Mouse (Mus musculus) forebrain, embryonic 10.5 days (tissue): ENCODE data around the gene Nmur2. TPM values are rescaled to one million over a fixed set of nuclear protein-coding genes. Genes with fewer than 3 reads are reported as not detected.

ENCODE experiments used
- DNase-seq: peaks from one replicate; pipeline ENCODE4 v3.0.0-alpha.2; 2017; ENCODE audit warnings: low spot score; ENCODE audit errors: extremely low spot score
- H3K27ac ChIP-seq: fragments of 300-500 bp; sonication (generic); 2 replicates; pipeline ENCODE4 v1.5.1; 2016; ENCODE audit warnings: mild to moderate bottlenecking
- H3K27me3 ChIP-seq: fragments of 300-500 bp; sonication (generic); 2 replicates; pipeline ENCODE4 v1.6.1; 2016; ENCODE audit warnings: mild to moderate bottlenecking; ENCODE audit not compliant: poor library complexity, severe bottlenecking
- H3K36me3 ChIP-seq: fragments of 300-500 bp; sonication (generic); replicated peaks from 2 replicates; pipeline ENCODE4 v1.6.1; 2016; ENCODE audit warnings: mild to moderate bottlenecking, moderate library complexity
- H3K4me1 ChIP-seq: fragments of 300-500 bp; sonication (generic); 2 replicates; pipeline ENCODE4 v1.6.1; 2016
- H3K4me3 ChIP-seq: fragments of 300-500 bp; sonication (generic); 2 replicates; pipeline ENCODE4 v1.5.1; 2016; ENCODE audit warnings: mild to moderate bottlenecking, moderate library complexity
- H3K9me3 ChIP-seq: fragments of 300-500 bp; sonication (generic); 2 replicates; pipeline ENCODE4 v1.6.1; 2016; ENCODE audit warnings: mild to moderate bottlenecking, moderate library complexity
- WGBS: fragments of 180-500 bp; shearing (Covaris S2); methylation state at CpG from one replicate; pipeline ENCODE4 v1.1.7; 2016; 5-methylcytosine and 5-hydroxymethylcytosine counted together
- polyA plus RNA-seq: library from polyadenylated mRNA; unstranded; fragments of >200 nt; fragmentation: Nextera tagmentation; extraction: Ambion mirVana; gene quantifications from 2 replicates; pipeline ENCODE4 v1.2.1, GENCODE M21; 2016

The Nmur2 gene
- not detected in 2 replicates for polyA plus RNA-seq

- Histone ChIP-seq H3K4me3 (peak within 1 kb of the TSS; percentile 19), H3K9me3 (no peaks in the 10 kb centered on the region), H3K36me3 (no peaks in the 10 kb centered on the region), H3K4me1 (peaks cover 10% of the 10 kb centered on the region), H3K27me3 (no peaks in the 10 kb centered on the region), H3K27ac (peak within 1 kb of the TSS; percentile 56; the same call in 1 of the 2 replicates)
- DNase-seq = peak; percentile 40
- 2% methylated on average over 6 of the region's 6 CpGs for WGBS
Observed at GRCm38 (mm10) chr11:56040917-56041316, at the start of gene Nmur2. Nmur2 (minus strand) TSS chr11:56041010.

DNA sequence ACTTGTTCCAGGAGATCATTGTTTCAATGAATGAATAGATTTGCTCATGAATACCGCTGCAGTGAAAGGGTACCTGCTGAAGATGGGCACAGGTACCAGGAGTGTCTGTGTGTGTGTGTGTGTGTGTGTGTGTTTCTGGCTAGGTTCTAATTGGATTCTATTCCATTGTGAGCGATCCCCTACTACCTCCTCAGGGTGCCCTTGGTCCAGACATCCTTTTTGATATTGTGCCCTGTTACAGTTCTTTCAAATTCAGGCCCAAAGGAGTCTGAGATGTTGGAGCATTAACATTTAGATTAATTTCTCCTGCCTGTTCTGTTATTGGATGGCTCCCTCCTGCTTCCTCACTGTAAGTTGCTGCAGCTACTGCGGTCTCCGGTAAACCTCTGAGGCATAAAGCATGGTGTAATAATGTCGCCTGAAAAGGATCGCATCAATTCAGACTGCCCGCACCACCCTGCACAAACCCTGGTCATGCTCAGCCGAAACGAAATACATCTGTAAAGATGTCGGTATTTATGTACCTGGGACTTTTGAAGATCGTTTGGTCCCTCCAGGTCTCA is 48.4 kb upstream of the Nmur2 start:
- H3K4me1 ChIP-seq = 0 out of 2 replicates have a peak, but pooled peaks cover 4% of the 10 kb centered on the region
- H3K36me3 ChIP-seq = no peaks in the 10 kb centered on the region
- no peak overlapping the region for H3K27ac ChIP-seq
- no peaks in the 10 kb centered on the region for H3K27me3 ChIP-seq
- DNase-seq = no peak
- no peaks in the 10 kb centered on the region for H3K9me3 ChIP-seq
- H3K4me3 ChIP-seq = no peak overlapping the region
- WGBS = 93% methylated on average over 11 of the region's 11 CpGs

GRCm38 (mm10) chr11:56072131-56072530 is 31.3 kb upstream of the Nmur2 start:
- Histone ChIP-seq H3K9me3 (no peaks in the 10 kb centered on the region), H3K27ac (no peak overlapping the region), H3K27me3 (no peaks in the 10 kb centered on the region), H3K4me1 (no peaks in the 10 kb centered on the region), H3K36me3 (no peaks in the 10 kb centered on the region), H3K4me3 (no peak overlapping the region)
- WGBS = 87% methylated on average over 7 of the region's 7 CpGs
- no peak for DNase-seq

GRCm38 (mm10) chr11:56069658-56070057 is 28.8 kb upstream of the Nmur2 start:
- Histone ChIP-seq H3K36me3 (no peaks in the 10 kb centered on the region), H3K27ac (no peak overlapping the region), H3K4me3 (no peak overlapping the region), H3K27me3 (no peaks in the 10 kb centered on the region), H3K9me3 (no peaks in the 10 kb centered on the region), H3K4me1 (no peaks in the 10 kb centered on the region)
- WGBS = 93% methylated on average over 2 of the region's 2 CpGs
- no peak for DNase-seq

GRCm38 (mm10) chr11:56065147-56065546 is 24.3 kb upstream of the Nmur2 start:
- Histone ChIP-seq H3K4me1 (no peaks in the 10 kb centered on the region), H3K27ac (no peak overlapping the region), H3K36me3 (no peaks in the 10 kb centered on the region), H3K27me3 (no peaks in the 10 kb centered on the region), H3K4me3 (no peak overlapping the region), H3K9me3 (no peaks in the 10 kb centered on the region)
- no peak for DNase-seq
- 86% methylated on average over 2 of the region's 2 CpGs for WGBS

- Histone ChIP-seq H3K4me1 (no peaks in the 10 kb centered on the region), H3K9me3 (no peaks in the 10 kb centered on the region), H3K36me3 (no peaks in the 10 kb centered on the region), H3K27me3 (no peaks in the 10 kb centered on the region), H3K4me3 (no peak overlapping the region), H3K27ac (no peak overlapping the region)
- 63% methylated on average over 4 of the region's 4 CpGs for WGBS
- no peak for DNase-seq
Observed at GRCm38 (mm10) chr11:56064575-56064974, 23.8 kb upstream of the Nmur2 start.

- H3K27ac ChIP-seq = no peak overlapping the region
- WGBS = 86% methylated on average over 3 of the region's 3 CpGs
- H3K4me3 ChIP-seq = no peak overlapping the region
- H3K36me3 ChIP-seq = no peaks in the 10 kb centered on the region
- no peaks in the 10 kb centered on the region for H3K27me3 ChIP-seq
- DNase-seq = no peak
- H3K9me3 ChIP-seq = no peaks in the 10 kb centered on the region
- no peaks in the 10 kb centered on the region for H3K4me1 ChIP-seq
Observed at GRCm38 (mm10) chr11:56059236-56059635, 18.4 kb upstream of the Nmur2 start.

DNA sequence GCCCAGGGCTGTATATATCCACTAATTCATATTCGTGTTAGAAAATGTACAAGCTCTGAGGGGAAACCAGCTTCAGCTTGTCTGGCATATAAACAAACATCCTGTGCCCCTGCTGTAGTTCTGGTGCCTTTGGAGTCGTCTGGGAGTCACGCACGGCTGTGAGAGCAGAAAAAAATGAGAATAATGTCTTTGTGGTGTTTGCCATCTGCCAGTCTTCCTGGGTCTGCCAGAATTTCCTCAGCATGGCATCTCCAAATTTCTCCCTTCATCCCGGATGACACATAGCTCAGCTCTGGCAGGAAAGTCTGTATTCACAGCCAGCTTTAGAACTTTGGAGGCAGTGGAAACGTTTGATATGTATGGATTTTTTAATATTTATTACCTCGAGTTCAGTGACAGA is 13.6 kb upstream of the Nmur2 start:
- Histone ChIP-seq H3K27ac (no peak overlapping the region), H3K9me3 (no peaks in the 10 kb centered on the region), H3K27me3 (no peaks in the 10 kb centered on the region), H3K4me3 (no peak overlapping the region), H3K36me3 (no peaks in the 10 kb centered on the region), H3K4me1 (no peaks in the 10 kb centered on the region)
- DNase-seq = no peak
- 86% methylated on average over 7 of the region's 7 CpGs for WGBS

GRCm38 (mm10) chr11:56026854-56027253 is 14.0 kb downstream of the Nmur2 start:
- Histone ChIP-seq H3K9me3 (no peaks in the 10 kb centered on the region), H3K27ac (no peak overlapping the region), H3K4me1 (no peaks in the 10 kb centered on the region), H3K4me3 (no peak overlapping the region), H3K36me3 (no peaks in the 10 kb centered on the region), H3K27me3 (no peaks in the 10 kb centered on the region)
- 90% methylated on average over 10 of the region's 10 CpGs for WGBS
- DNase-seq = no peak

DNA sequence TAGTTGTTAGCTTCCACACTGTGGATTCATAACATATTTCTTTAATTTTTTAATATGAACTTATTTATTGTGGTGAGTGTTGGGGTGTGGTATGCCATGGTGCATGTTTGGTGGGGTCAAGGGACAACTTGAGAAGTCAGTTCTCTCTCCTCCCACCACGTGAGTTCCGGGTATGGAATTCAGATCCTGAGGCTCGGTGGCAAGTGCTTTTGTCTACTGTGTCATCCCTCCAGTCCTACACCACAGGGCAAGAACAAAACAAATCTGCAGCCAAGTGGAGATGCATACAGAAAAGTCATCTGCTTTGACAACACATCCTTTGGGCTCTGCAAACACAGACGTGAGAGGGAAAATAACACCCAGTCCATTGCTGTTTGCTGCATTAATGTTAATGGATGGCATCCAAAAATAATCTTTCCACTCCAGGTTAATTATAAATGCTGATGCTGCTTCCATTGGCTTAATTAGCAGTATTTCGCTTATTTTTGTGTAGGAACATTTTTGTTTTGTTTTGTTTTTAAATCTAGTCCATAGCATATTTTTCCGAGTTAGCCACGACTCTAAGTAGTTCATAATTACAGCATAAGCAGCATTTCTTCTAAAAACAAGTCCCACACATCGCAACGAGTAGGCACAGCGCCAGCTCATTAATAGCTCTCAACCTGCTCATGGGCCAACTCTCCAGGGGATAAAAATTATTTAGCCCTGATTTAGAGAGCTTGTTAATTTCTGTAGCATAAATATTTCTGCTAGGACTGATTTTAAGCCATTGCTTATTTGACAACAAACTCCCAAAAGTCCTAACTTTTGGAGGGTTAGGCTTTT is 14.9 kb downstream of the Nmur2 start:
- no peaks in the 10 kb centered on the region for H3K27me3 ChIP-seq
- no peak overlapping the region for H3K4me3 ChIP-seq
- H3K4me1 ChIP-seq = no peaks in the 10 kb centered on the region
- no peak for DNase-seq
- no peaks in the 10 kb centered on the region for H3K36me3 ChIP-seq
- H3K9me3 ChIP-seq = no peaks in the 10 kb centered on the region
- H3K27ac ChIP-seq = no peak overlapping the region
- 83% methylated on average over 10 of the region's 10 CpGs for WGBS

- DNase-seq = no peak
- H3K27me3 ChIP-seq = no peaks in the 10 kb centered on the region
- WGBS = 68% methylated on average over 9 of the region's 9 CpGs
- H3K4me3 ChIP-seq = no peak overlapping the region
- H3K27ac ChIP-seq = no peak overlapping the region
- H3K9me3 ChIP-seq = no peaks in the 10 kb centered on the region
- no peaks in the 10 kb centered on the region for H3K36me3 ChIP-seq
- 0 out of 2 replicates have a peak, but pooled peaks cover 4% of the 10 kb centered on the region for H3K4me1 ChIP-seq
Observed at GRCm38 (mm10) chr11:56013510-56014057, 27.2 kb downstream of the Nmur2 start.

DNA sequence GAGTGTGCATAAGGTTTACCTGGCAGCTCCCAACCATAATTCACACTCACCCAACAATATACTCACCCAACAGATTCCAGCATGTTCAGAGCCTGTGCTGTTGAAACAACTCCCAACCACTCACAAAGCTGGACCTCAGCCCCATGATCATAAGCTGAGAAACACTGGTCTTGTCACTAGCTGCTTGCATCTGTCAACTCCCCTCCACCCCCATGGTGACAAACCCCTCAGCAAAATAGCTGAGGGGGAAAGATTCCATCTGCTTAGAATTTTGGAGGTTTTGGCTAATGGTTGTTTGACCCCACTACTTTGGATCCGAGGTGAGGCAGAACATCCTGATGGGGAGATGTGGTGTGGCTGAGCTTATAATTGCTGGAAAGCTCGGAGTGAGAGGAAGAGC is 28.4 kb downstream of the Nmur2 start:
- no peak for DNase-seq
- WGBS = 75% methylated on average over 2 of the region's 2 CpGs
- H3K9me3 ChIP-seq = no peaks in the 10 kb centered on the region
- 0 out of 2 replicates have a peak, but pooled peaks cover 4% of the 10 kb centered on the region for H3K4me1 ChIP-seq
- no peak overlapping the region for H3K27ac ChIP-seq
- H3K36me3 ChIP-seq = no peaks in the 10 kb centered on the region
- H3K4me3 ChIP-seq = no peak overlapping the region
- H3K27me3 ChIP-seq = no peaks in the 10 kb centered on the region

DNA sequence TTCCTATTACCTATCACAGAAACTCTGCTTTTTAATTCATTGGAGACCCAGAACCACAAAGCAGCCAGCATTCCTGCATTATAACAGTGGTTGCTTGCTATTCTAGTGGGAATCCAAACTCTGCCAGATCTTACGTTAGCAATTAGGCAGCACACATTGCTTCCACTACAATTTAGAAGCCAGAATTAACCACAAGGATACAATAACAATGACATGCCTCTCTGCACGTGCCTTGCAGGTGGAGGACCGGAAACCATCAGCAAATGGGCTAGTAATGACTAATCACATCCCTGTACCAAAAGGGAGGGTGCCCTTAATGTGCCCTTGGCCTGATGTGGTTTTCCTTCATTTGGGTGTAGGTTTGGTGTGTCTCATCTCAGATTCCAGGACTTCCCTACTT is 32.5 kb downstream of the Nmur2 start:
- Histone ChIP-seq H3K27ac (no peak overlapping the region), H3K36me3 (no peaks in the 10 kb centered on the region), H3K27me3 (no peaks in the 10 kb centered on the region), H3K4me1 (0 out of 2 replicates have a peak, but pooled peaks cover 4% of the 10 kb centered on the region), H3K9me3 (no peaks in the 10 kb centered on the region), H3K4me3 (no peak overlapping the region)
- 78% methylated on average over 3 of the region's 3 CpGs for WGBS
- no peak for DNase-seq
